Mouse (Mus musculus): ENCODE measurements around the gene Dzip1. TPM values are rescaled to one million over a fixed set of nuclear protein-coding genes. Genes with fewer than 3 reads are reported as not detected.
A peak's percentile ranks its signal among the peaks of the same experiment; 100 is the strongest.

Gene Dzip1
- polyA plus RNA-seq, 1 experiment from 2014 or later, result 2.7 TPM

DNA sequence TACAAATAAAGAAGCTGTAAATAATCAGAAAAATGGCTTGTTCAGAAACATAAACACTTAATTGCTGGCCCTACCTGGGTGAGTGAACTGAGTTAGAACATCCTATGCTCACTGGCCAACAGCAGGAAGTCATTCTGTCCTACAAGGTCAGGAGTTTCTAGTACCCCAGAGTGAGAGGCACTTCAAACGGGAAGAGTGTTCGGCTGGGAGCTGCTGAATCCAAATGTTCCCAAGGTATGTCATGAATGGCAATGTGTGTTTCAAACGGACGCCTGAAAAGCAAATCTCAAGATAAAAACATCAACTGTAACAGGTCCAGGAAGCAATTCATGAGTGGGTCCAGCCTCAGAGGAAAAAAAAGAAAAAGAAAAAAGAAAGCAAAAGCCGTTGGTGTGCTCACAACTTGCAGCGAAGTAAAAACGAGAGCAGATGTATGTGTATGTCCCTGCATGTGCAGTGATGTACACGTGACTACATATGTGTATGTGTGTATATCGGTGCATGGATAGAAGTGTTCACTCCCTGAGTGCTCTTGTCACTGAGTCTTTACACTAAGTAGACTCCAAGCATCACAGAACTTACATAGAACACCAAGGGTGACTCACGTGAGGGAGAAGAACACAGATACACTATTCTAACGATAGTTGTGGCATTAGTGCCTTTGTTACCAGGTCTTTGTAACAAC is 75.1 kb downstream of the Dzip1 start:
- H3K9ac ChIP-seq (ENCODE audit: low read depth, low read length), result no peak overlapping the region
- no peak for TF ChIP-seq CTCF (IDR thresholded peaks at IDR 0.05; ENCODE audit: low read depth)
- H3K27me3 ChIP-seq (replicated peaks; ENCODE audit: control insufficient read depth, insufficient read depth, low read length), result peaks cover 10% of the 10 kb centered on the region; the same call in 1 of the 2 replicates
- ATAC-seq, result no peak
- no peak overlapping the region for H3K27ac ChIP-seq (ENCODE audit: low read depth, low read length)
- no peaks in the 10 kb centered on the region for H3K9me3 ChIP-seq (ENCODE audit: control insufficient read depth)
- no peak overlapping the region for H3K4me2 ChIP-seq (replicated peaks; ENCODE audit: low read depth)
- no peaks in the 10 kb centered on the region for H3K36me3 ChIP-seq (ENCODE audit: control insufficient read depth, insufficient read depth)
- H3K4me1 ChIP-seq (replicated peaks; ENCODE audit: control insufficient read depth, insufficient read depth, low read length), result no peaks in the 10 kb centered on the region; the same call in 1 of the 2 replicates
- H3K4me3 ChIP-seq (ENCODE audit: low read depth, low read length), result no peak overlapping the region
- 78% methylated on average over 11 of the region's 11 CpGs for WGBS

DNA sequence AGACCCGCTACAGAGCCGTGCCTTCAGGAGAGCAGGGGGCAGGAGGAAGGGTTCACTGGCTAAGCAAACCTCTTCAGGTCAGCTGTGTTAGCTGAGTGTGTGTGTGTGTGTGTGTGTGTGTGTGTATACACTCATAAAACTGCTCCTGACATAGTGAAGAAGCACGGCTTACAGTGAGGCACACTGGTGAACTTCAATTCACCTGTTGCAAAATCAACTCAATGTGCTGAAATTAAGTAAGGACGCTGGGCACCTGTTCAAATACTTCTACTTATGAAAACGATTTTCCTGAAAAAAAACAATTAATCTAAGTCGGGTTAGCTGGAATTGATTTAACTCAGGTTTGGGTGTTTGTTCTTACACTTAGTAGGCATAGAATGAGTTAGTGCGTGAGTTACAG is 77.1 kb downstream of the Dzip1 start:
- Histone ChIP-seq H3K27ac (ENCODE audit: low read depth, low read length) (no peak overlapping the region), H3K4me1 (replicated peaks; ENCODE audit: control insufficient read depth, insufficient read depth, low read length) (no peaks in the 10 kb centered on the region), H3K4me2 (replicated peaks; ENCODE audit: low read depth) (no peak overlapping the region), H3K27me3 (replicated peaks; ENCODE audit: control insufficient read depth, insufficient read depth, low read length) (no peaks in the 10 kb centered on the region), H3K4me3 (ENCODE audit: low read depth, low read length) (no peak overlapping the region), H3K36me3 (ENCODE audit: control insufficient read depth, insufficient read depth) (no peaks in the 10 kb centered on the region), H3K9me3 (ENCODE audit: control insufficient read depth) (no peaks in the 10 kb centered on the region), H3K9ac (ENCODE audit: low read depth, low read length) (no peak overlapping the region)
- peak; percentile 33; the same call in 1 of the 2 replicates for ATAC-seq
- TF ChIP-seq CTCF (IDR thresholded peaks at IDR 0.05; ENCODE audit: low read depth), result no peak
- 45% methylated on average over 7 of the region's 7 CpGs for WGBS

DNA sequence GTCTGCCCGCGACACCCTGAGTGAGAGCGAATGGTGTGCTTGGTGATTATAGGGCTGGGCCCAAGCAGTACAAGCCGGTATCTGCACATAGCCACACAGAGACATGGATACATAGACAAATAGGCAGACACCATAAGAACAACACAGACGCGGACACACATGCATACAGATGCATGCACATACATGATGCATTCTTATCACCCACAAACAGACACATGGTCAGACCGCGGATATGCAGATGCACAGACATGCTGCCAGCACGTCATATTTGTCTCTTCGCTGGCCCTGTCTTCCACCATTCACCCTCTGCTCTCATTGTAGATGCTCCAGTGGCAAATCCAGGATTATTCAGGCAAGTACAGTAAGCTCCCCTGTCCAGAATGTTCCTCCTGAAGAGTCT is 78.4 kb downstream of the Dzip1 start:
- 95% methylated on average over 10 of the region's 10 CpGs for WGBS
- TF ChIP-seq CTCF (IDR thresholded peaks at IDR 0.05; ENCODE audit: low read depth), result no peak
- no peak for ATAC-seq

DNA sequence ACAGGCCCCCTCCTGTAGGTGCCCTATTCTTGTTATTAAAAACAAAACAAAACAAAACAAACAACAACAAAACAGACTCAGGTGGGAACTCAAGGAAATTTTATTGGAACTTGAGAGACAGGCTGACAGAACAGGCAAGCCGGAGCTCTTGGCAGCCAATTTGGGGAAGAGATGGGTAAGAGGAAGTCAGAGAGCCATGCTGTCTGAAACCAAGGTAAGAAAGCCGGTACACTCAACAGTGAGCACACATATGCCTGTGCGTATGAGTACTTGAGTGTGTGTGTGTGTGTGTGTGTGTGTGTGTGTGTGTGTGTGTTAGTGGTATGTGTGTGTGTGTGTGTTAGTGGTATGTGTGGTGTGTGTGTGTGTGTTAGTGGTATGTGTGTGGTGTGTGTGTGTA is 82.9 kb downstream of the Dzip1 start:
- Histone ChIP-seq H3K4me3 (ENCODE audit: low read depth, low read length) (no peak overlapping the region), H3K4me1 (replicated peaks; ENCODE audit: control insufficient read depth, insufficient read depth, low read length) (no peaks in the 10 kb centered on the region), H3K27ac (ENCODE audit: low read depth, low read length) (no peak overlapping the region), H3K27me3 (replicated peaks; ENCODE audit: control insufficient read depth, insufficient read depth, low read length) (no peaks in the 10 kb centered on the region), H3K9ac (ENCODE audit: low read depth, low read length) (no peak overlapping the region), H3K9me3 (ENCODE audit: control insufficient read depth) (no peaks in the 10 kb centered on the region), H3K36me3 (ENCODE audit: control insufficient read depth, insufficient read depth) (no peaks in the 10 kb centered on the region), H3K4me2 (replicated peaks; ENCODE audit: low read depth) (no peak overlapping the region)
- ATAC-seq, result no peak
- 82% methylated on average over 3 of the region's 3 CpGs for WGBS
- no peak for TF ChIP-seq CTCF (IDR thresholded peaks at IDR 0.05; ENCODE audit: low read depth)

More for the DNA sequence above, 78.4 kb downstream of the Dzip1 start:
- no peak overlapping the region for H3K27ac ChIP-seq (ENCODE audit: low read depth, low read length)
- no peak overlapping the region for H3K4me3 ChIP-seq (ENCODE audit: low read depth, low read length)
- no peaks in the 10 kb centered on the region for H3K36me3 ChIP-seq (ENCODE audit: control insufficient read depth, insufficient read depth)
- H3K9ac ChIP-seq (ENCODE audit: low read depth, low read length), result no peak overlapping the region
- H3K9me3 ChIP-seq (ENCODE audit: control insufficient read depth), result no peaks in the 10 kb centered on the region
- no peaks in the 10 kb centered on the region for H3K27me3 ChIP-seq (replicated peaks; ENCODE audit: control insufficient read depth, insufficient read depth, low read length)
- H3K4me2 ChIP-seq (replicated peaks; ENCODE audit: low read depth), result no peak overlapping the region
- no peaks in the 10 kb centered on the region for H3K4me1 ChIP-seq (replicated peaks; ENCODE audit: control insufficient read depth, insufficient read depth, low read length)

DNA sequence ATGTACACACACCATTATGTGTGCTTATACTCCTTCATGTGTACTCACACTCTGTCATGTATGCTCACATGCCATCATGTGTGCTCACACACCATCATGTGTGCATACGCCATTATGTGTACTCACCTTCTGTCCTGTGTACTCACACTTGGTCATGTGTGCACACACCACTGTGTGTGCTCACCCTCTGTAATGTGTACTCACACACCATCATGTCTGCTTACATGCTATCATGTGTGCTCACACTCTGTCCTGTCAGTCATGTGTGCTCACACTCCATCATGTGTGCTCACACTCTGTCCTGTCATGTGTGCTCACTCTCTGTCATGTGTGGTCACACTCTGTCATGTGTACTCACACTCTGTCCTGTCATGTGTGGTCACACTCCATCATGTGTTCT is 85.2 kb downstream of the Dzip1 start:
- Histone ChIP-seq H3K36me3 (ENCODE audit: control insufficient read depth, insufficient read depth) (no peaks in the 10 kb centered on the region), H3K4me3 (ENCODE audit: low read depth, low read length) (no peak overlapping the region), H3K9ac (ENCODE audit: low read depth, low read length) (no peak overlapping the region), H3K27ac (ENCODE audit: low read depth, low read length) (no peak overlapping the region), H3K4me1 (replicated peaks; ENCODE audit: control insufficient read depth, insufficient read depth, low read length) (no peaks in the 10 kb centered on the region), H3K9me3 (ENCODE audit: control insufficient read depth) (no peaks in the 10 kb centered on the region), H3K4me2 (replicated peaks; ENCODE audit: low read depth) (no peak overlapping the region), H3K27me3 (replicated peaks; ENCODE audit: control insufficient read depth, insufficient read depth, low read length) (no peaks in the 10 kb centered on the region)
- WGBS, result 96% methylated on average over 1 of the region's 1 CpGs
- TF ChIP-seq CTCF (IDR thresholded peaks at IDR 0.05; ENCODE audit: low read depth), result no peak
- ATAC-seq, result no peak

DNA sequence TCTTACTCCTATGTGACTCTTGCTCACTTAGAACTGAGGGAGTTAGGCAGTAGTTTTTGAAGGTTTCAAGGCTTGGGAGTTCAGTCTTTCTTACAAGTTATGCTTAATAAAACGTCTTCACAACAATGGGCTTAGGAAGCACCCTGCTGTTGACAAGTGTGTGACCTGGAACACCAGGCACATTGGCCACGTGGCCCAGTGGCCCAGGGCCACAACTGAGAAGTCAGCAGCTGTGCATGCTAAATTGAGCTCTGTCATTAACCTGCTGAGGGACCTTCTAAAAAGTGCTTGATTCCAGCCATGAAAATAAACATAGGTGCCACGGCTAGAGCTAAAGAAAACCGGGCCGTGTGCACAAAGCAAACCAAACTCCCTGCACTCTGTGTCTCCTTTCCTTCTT is 85.8 kb downstream of the Dzip1 start:
- Histone ChIP-seq H3K27me3 (replicated peaks; ENCODE audit: control insufficient read depth, insufficient read depth, low read length) (no peaks in the 10 kb centered on the region), H3K27ac (ENCODE audit: low read depth, low read length) (no peak overlapping the region), H3K36me3 (ENCODE audit: control insufficient read depth, insufficient read depth) (no peaks in the 10 kb centered on the region), H3K4me3 (ENCODE audit: low read depth, low read length) (no peak overlapping the region), H3K9ac (ENCODE audit: low read depth, low read length) (no peak overlapping the region), H3K4me1 (replicated peaks; ENCODE audit: control insufficient read depth, insufficient read depth, low read length) (no peaks in the 10 kb centered on the region), H3K9me3 (ENCODE audit: control insufficient read depth) (no peaks in the 10 kb centered on the region), H3K4me2 (replicated peaks; ENCODE audit: low read depth) (no peak overlapping the region)
- 63% methylated on average over 5 of the region's 5 CpGs for WGBS
- no peak for ATAC-seq
- no peak for TF ChIP-seq CTCF (IDR thresholded peaks at IDR 0.05; ENCODE audit: low read depth)
